Comparison of ENCODE assay signal across 9 mouse cellular contexts in the genomic region with DNA sequence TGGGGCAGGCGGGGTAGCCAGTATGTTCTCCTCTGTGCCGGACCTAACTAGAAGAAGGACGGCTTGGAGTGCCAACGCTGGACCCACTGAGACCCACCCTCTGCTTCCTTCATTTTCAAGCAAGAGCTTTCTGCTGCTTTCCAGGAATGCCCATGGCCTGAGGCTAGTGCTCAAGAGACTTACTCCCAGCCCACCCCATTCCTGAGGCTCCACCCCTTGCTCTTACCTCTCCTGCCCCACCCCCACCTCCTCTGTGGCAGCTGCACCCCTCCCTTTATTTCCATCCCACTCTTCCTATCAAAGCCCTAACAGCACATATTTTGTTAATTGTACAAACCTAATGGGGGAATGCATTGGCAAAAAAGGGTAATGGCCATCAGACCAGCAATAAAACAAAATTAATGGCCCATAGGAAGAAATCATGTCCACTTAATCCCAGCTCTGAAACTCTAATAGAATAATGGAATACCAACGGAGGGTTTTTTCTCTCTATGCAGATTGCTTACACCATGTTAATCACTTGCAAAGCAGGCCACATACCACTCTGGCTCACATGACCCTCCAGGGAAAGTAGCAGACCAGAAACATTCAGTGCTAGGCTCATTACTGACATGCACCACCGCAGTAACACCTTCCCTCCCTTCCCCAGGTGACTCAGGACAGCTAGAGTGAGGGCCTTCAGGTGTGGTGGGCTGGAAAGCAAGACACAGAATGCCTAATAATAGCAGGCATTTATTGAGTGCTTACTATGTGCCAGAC. TPM values are rescaled to one million over a fixed set of nuclear protein-coding genes. Genes with fewer than 3 reads are reported as not detected.
A peak's percentile ranks its signal among the peaks of the same experiment; 100 is the strongest.
DNase-seq lines count a peak whose midpoint lies in the region; ATAC-seq and TF ChIP-seq lines count a peak whose summit lies in the region.
"Had no signal": no experiment of that assay in that cellular context is flagged by ENCODE, and none has a peak within 500 bp of the region (broad histone marks: within the 10 kb centered on the region; RNA-seq: fewer than 3 reads in every experiment).

No protein-coding gene starts in this region.

- no peak overlapping the region for H3K4me3 ChIP-seq in forebrain, embryonic 15.5 days
- H3K4me3 ChIP-seq in kidney, postnatal 0 days (replicated peaks; ENCODE audit: low read depth, low read length): no peak overlapping the region
- H3K4me3 ChIP-seq: stomach, embryonic 15.5 days had no signal

- peak; percentile 46; the same call in 1 of the 2 replicates for ATAC-seq in forebrain, embryonic 15.5 days (replicated peaks)
- peak; percentile 92 for ATAC-seq in kidney, postnatal 0 days (replicated peaks; ENCODE audit: low FRiP score, low read depth)
- ATAC-seq in activated CD4-positive, CD25-positive, alpha-beta regulatory T cell, adult 4 months: no peak

- H3K27ac ChIP-seq in forebrain, embryonic 15.5 days (replicated peaks): no peak overlapping the region
- H3K27ac ChIP-seq in kidney, postnatal 0 days: no peak overlapping the region
- H3K27ac ChIP-seq: stomach, embryonic 15.5 days had no signal

- H3K9ac ChIP-seq in forebrain, embryonic 15.5 days (replicated peaks): no peak overlapping the region
- no peak overlapping the region for H3K9ac ChIP-seq in kidney, postnatal 0 days (ENCODE audit: low read depth, low read length)
- H3K9ac ChIP-seq: stomach, embryonic 15.5 days had no signal

- DNase-seq in kidney, adult 11 months: peak; percentile 67
- DNase-seq in kidney, adult 18-20 months: no peak
- DNase-seq in kidney, postnatal 0 days (ENCODE audit: low spot score): peak; percentile 76
- DNase-seq in retina, embryonic 14.5 days (ENCODE audit: low spot score): peak; percentile 38
- DNase-seq in thymus, postnatal 36 days: no peak
- no peak for DNase-seq in adrenal gland, adult 18-20 months (ENCODE audit: low spot score in 2 of 2)

- WGBS in forebrain, embryonic 15.5 days: 24% methylated on average over 6 of the region's 6 CpGs
- WGBS in kidney, postnatal 0 days: 34% methylated on average over 6 of the region's 6 CpGs

- H3K9me3 ChIP-seq in forebrain, embryonic 15.5 days: no peaks in the 10 kb centered on the region
- no peaks in the 10 kb centered on the region for H3K9me3 ChIP-seq in kidney, postnatal 0 days (replicated peaks; ENCODE audit: low read length)
- H3K9me3 ChIP-seq: stomach, embryonic 15.5 days had no signal

- H3K4me2 ChIP-seq in forebrain, embryonic 15.5 days (replicated peaks): no peak overlapping the region
- no peak overlapping the region for H3K4me2 ChIP-seq in kidney, postnatal 0 days (ENCODE audit: low read length)
- H3K4me2 ChIP-seq: stomach, embryonic 15.5 days had no signal

- H3K4me1 ChIP-seq in forebrain, embryonic 15.5 days: peaks cover 13% of the 10 kb centered on the region
- H3K4me1 ChIP-seq in kidney, postnatal 0 days (replicated peaks; ENCODE audit: insufficient read depth, low read length): no peaks in the 10 kb centered on the region; the same call in 1 of the 2 replicates

- no peaks in the 10 kb centered on the region for H3K27me3 ChIP-seq in forebrain, embryonic 15.5 days
- H3K27me3 ChIP-seq in kidney, postnatal 0 days (ENCODE audit: insufficient read depth, low read length): no peaks in the 10 kb centered on the region
- H3K27me3 ChIP-seq: stomach, embryonic 15.5 days had no signal

- no peak for TF ChIP-seq CTCF in kidney, postnatal 0 days (IDR thresholded peaks at IDR 0.05; ENCODE audit: low read depth)

- H3K36me3 ChIP-seq in forebrain, embryonic 15.5 days: no peaks in the 10 kb centered on the region
- H3K36me3 ChIP-seq in kidney, postnatal 0 days (ENCODE audit: insufficient read depth, low read length): no peaks in the 10 kb centered on the region
- H3K36me3 ChIP-seq: stomach, embryonic 15.5 days had no signal

RNA-seq across cellular contexts. Expression of a gene that starts 57.1 kb away (rescaled TPM):
- 20.2 and 21.3 TPM in 2 replicates for polyA plus RNA-seq in forebrain, embryonic 15.5 days (2015; fragmentation: Nextera tagmentation; extraction: Ambion mirVana)
- 6.0 and 8.2 TPM in 2 replicates for polyA plus RNA-seq in kidney, postnatal 0 days (2015; fragmentation: Nextera tagmentation; extraction: Ambion mirVana)
- 1 to 10 TPM; 2.0 to 3.5 TPM for total RNA-seq in adrenal gland, adult 18-20 months (2021)
- not detected for polyA plus RNA-seq in activated CD4-positive, CD25-positive, alpha-beta regulatory T cell, adult 4 months (2017; shearing (Covaris generic))

Comparison
In these comparisons a context has a peak if more than half of its experiments do, and no peak if none do; other contexts are left out.
1. DNase-seq: peak in kidney, adult 11 months (single experiment), kidney, postnatal 0 days (single experiment) and retina, embryonic 14.5 days (single experiment); none in kidney, adult 18-20 months (single experiment), thymus, postnatal 36 days (0 of 2) and adrenal gland, adult 18-20 months (0 of 2).